Mouse (Mus musculus): ENCODE measurements around the gene Wscd2.

Wscd2 gene

GRCm38 (mm10) chr5:113480451-113480850 is 9.7 kb upstream of the Wscd2 start:
- in situ Hi-C loops (cut with MseI, MboI): no loop called here

DNA sequence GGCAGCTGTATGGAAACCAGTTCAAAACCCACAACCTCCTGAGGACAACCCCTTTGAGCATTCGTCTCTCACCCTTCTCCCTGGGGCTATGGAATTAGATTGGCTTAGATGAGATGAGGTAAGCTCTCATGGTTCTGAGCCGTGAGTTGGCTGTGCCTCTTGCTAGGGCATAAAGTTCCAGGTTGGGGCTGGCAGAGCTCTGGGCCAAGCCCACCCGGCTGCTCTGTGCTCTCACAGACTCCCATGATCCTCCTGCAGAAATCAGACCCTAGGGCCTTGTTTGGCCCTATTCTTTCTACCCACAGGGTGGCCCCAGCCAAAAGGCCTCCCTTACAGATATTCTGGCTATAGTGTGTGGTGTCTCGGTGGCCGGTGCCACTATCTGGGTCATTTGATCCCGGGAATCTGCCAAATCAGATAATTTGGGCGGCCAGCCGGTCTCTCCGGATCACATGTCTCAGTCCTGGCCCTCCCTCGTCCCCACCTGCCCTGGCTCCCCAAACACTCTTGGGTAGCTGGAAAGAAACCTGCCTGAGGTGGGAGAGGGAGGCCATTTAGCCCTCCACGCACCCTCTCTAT is 4.5 kb upstream of the Wscd2 start:
- in situ Hi-C loops (cut with MseI, MboI): no loop called here

GRCm38 (mm10) chr5:113487879-113488278 is 2.3 kb upstream of the Wscd2 start:
- in situ Hi-C loops (cut with MseI, MboI): no loop called here

- in situ Hi-C loops (cut with MseI, MboI): no loop called here
Measured at GRCm38 (mm10) chr5:113489617-113490016, 516 bp upstream of the Wscd2 start.

- in situ Hi-C loops (cut with MseI, MboI): no loop called here
Measured at GRCm38 (mm10) chr5:113490467-113491260, 531 bp downstream of the Wscd2 start.

DNA sequence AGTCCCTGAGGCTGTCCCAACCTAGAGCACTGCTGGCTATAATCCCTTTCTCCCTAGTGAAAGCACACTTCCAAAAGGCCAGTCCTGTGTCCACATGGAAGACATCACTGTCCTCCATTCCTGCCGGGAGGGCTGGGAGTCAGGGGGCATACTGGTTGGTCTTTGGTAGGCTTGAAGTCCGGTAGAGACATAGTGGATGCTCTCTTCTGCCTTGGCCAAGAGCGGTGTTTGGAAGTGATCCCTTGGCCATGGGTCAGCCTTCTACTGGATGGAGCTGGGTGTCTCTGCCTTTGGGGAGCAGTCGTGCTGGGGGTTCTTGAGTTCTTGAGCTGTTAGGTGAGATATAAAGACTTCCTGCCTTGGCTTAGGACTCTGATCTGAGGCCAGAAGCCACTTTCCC is 1.4 kb downstream of the Wscd2 start:
- in situ Hi-C loops (cut with MseI, MboI): no loop called here

GRCm38 (mm10) chr5:113491988-113492387 is 1.9 kb downstream of the Wscd2 start:
- in situ Hi-C loops (cut with MseI, MboI): no loop called here

- in situ Hi-C loops (cut with MseI, MboI): no loop called here
Measured at GRCm38 (mm10) chr5:113492417-113493035, 2.4 kb downstream of the Wscd2 start.

- in situ Hi-C loops (cut with MseI, MboI): no loop called here
Measured at GRCm38 (mm10) chr5:113493997-113494396, 3.9 kb downstream of the Wscd2 start.

GRCm38 (mm10) chr5:113496926-113497325 is 6.8 kb downstream of the Wscd2 start:
- in situ Hi-C loops (cut with MseI, MboI): no loop called here

DNA sequence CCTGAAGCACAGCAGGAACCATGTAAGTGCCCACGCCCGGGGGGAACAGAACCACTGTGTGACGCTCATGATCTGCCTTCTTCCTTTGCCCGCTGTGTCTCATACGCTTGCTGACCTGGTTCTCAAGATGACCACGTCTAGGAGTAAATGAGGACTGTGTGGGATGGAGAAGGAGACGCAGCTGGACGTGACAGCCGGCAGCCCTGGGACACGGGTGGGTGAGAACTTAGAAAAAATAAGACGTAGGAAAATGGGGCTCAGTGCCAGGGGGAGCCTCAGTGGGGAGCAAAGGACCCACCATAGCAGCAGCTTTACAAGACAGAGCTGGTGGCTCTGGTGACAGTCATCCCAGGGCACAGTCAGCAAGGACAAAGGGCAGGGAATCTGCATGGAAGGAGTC is 9.3 kb downstream of the Wscd2 start:
- in situ Hi-C loops (cut with MseI, MboI): no loop called here

- in situ Hi-C loops (cut with MseI, MboI): no loop called here
Measured at GRCm38 (mm10) chr5:113503276-113503675, 13.1 kb downstream of the Wscd2 start.

DNA sequence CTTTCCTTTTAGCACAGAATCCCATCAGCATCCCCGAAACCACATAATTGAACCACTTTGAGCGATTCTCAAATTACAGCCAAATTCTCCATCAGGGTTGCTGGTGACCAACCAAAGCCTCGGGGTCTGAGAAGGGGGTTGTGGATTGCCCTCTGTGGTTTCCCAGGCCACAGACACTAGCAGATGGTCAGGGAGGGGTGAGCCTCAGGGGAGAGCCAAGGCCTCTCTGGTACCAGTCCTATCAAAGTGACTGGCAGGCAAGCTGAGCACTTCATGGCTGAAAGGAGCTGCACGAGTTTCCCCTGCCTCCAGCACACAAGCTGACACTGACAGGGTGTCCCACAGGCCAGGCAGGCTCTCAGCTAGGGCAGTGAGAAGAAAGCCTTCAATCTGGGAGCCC is 14.5 kb downstream of the Wscd2 start:
- in situ Hi-C loops (cut with MseI, MboI): no loop called here

GRCm38 (mm10) chr5:113506065-113506464 is 15.9 kb downstream of the Wscd2 start:
- in situ Hi-C loops (cut with MseI, MboI): no loop called here

DNA sequence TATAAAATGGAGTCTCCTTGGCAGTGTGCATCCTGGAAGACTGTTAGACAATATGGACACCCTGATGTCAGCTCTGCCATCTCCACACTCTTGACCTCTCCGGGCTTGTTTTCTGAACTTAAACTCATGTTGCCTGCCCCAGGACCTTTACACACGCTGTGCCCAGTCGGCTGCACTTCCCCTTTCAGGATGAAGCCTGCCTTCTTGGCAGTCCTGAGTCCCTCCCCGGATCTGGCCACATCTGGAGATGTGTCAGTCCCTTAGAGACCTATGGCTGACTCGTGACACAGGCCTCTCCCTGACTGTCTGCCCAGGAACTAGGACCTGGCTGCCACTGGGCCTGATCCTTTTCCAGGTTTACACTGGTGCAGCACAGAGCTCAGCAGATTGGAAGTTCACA is 16.6 kb downstream of the Wscd2 start:
- in situ Hi-C loops (cut with MseI, MboI): no loop called here

- in situ Hi-C loops (cut with MseI, MboI): no loop called here
Measured at GRCm38 (mm10) chr5:113509167-113509566, 19.0 kb downstream of the Wscd2 start.

DNA sequence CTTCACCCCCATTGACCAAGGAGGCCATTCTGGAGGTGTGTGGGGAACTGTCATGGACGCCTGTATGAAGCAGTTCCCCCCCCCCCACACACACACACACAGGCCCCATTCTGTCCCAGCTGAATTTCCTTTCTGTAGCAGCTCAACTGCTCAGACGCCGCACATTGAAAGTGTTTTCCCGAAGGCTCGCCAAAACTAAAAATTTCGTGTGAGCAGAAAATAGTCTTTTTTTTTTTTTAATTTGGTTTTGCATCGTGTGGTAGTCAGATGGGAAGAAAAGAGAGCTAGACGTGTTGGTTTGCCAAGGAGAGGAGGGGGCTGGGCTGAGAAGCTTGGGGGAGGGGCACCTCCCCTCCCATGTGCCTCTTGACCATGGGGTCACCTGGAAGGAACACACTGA is 23.5 kb downstream of the Wscd2 start:
- in situ Hi-C loops (cut with MseI, MboI): no loop called here

DNA sequence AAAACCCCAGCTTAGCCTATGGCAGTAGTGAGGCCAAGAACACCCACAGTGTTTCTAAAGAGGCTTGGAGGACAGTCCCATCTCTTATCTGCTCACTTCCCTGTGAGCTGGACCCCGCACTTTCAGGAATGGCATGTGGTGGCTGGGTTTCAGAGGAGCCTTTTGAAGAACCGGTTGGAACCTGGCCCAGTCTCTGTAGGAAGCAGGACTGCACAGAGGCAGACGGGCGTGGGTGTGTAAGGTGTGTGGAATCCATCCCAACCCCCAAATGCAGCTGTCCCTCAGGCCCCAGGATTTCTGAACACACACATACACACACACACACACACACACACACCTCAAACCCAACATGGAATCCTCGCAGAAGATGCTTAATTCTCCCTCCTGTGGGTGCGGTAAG is 23.9 kb downstream of the Wscd2 start:
- in situ Hi-C loops (cut with MseI, MboI): no loop called here

DNA sequence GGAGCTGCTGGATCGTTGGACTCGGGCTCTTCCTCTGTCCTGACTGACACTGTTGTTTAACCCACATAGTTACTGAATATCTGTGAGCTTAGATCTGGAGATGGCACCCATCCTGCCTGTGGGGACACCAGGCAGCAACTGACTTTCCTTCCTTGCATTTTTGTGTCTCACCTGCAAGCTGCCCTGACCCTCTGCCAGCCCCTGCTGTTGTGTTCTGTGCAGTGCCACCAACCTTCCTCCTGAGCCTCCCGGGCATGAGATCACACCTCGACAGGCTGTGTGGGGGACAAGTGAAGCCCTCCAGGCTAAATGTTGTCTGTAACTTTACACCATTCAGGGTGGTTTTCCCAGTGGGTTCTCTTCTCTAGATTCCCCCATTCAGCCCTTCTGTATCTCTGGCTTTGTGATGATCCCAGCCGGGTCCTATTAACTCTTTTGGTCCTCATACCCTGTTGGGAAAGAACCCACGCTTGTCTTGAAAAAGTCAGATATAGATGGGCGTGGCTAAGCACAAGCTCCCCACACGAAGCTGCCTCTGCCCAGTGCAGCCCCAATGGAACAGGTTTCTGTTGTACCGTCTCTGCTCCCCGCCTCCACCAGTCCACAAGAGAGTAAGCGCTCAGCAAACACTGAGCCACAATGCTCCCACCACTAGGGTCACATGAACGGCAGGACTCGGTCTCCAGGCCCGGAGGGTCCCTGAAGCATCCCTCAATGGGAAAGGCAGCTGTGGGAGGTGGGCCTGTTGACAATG is 26.2 kb downstream of the Wscd2 start:
- in situ Hi-C loops (cut with MseI, MboI): no loop called here

DNA sequence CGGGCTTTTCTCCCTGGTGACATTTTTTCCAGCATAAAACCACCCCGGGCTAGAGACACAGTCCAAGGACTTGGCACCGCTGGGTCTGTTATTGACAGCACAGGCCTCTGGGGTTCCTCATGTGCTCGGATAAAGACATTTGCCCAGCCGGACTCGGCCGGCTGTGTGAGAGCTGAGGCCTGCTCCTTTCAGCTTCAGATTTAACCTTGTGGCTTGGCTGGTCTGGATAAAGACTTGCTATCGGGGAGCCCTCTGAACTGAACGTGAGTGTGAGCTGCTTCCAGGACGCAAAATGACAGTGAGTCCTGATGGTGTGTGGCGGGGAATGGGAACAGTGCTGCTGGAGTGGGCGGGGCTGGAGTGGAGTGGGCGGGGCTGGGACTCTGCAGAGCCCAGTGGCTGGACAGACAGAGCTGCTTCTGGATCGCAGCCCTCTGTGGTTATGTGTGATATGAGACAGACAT is 26.8 kb downstream of the Wscd2 start:
- in situ Hi-C loops (cut with MseI, MboI): no loop called here

GRCm38 (mm10) chr5:113517387-113517786 is 27.3 kb downstream of the Wscd2 start:
- in situ Hi-C loops (cut with MseI, MboI): no loop called here

DNA sequence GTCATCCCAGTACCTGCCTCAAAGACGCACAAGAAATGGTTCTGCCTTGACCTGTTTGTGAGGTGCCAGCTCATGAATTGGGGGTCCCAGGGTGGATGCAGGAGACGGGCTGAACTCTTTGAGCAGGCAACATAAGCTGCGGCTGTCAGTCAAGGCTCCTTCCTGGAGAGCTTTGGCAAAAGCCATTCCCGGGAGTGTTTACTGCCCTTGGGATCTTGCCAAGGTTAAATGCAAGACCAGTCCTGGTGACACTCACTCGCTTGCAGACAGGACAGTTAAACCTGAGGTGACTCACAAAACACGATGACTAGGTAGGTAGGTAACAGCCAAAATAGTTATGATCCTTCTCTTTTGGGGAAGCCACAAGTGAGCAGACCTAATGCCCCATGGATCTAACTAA is 30.9 kb downstream of the Wscd2 start:
- in situ Hi-C loops (cut with MseI, MboI): no loop called here
